Mouse (Mus musculus) lung, embryonic 14.5 days (tissue): ENCODE data around the gene Atrnl1. TPM values are rescaled to one million over a fixed set of nuclear protein-coding genes. Genes with fewer than 3 reads are reported as not detected.

ENCODE experiments used
- ATAC-seq: fragments of 200-750 bp; cut with Nextera tagmentation; 2 replicates; pipeline ENCODE4 v1.8.0; 2017; ENCODE audit warnings: mild to moderate bottlenecking, moderate TSS enrichment, moderate library complexity; ENCODE audit not compliant: insufficient read depth
- DNase-seq: peaks from one replicate; pipeline ENCODE4 v3.0.0-alpha.2; 2015
- H3K27ac ChIP-seq: fragments of 300-500 bp; sonication (generic); 2 replicates; pipeline ENCODE4 v1.5.1; 2014; ENCODE audit warnings: low read depth, mild to moderate bottlenecking, moderate library complexity
- H3K27me3 ChIP-seq: fragments of 300-500 bp; sonication (generic); 2 replicates; pipeline ENCODE4 v1.6.1; 2014; ENCODE audit warnings: low read length, control low read depth; ENCODE audit not compliant: insufficient read depth
- H3K36me3 ChIP-seq: fragments of 300-500 bp; sonication (generic); 2 replicates; pipeline ENCODE4 v1.6.1; 2014; ENCODE audit warnings: control low read depth; ENCODE audit not compliant: insufficient read depth
- H3K4me1 ChIP-seq: fragments of 300-500 bp; sonication (generic); 2 replicates; pipeline ENCODE4 v1.6.1; 2014; ENCODE audit warnings: antibody characterized with exemption, control low read depth; ENCODE audit not compliant: insufficient read depth
- H3K4me2 ChIP-seq: fragments of 300-500 bp; sonication (generic); 2 replicates; pipeline ENCODE4 v1.6.1; 2014; ENCODE audit warnings: mild to moderate bottlenecking
- H3K4me3 ChIP-seq: fragments of 300-500 bp; sonication (generic); 2 replicates; pipeline ENCODE4 v1.5.1; 2014; ENCODE audit warnings: low read depth, low read length
- H3K9ac ChIP-seq: fragments of 300-500 bp; sonication (generic); 2 replicates; pipeline ENCODE4 v1.6.1; 2014
- H3K9me3 ChIP-seq: fragments of 300-500 bp; sonication (generic); 2 replicates; pipeline ENCODE4 v1.6.1; 2016; ENCODE audit warnings: low read depth, low read length, control low read depth
- CTCF ChIP-seq: IDR thresholded peaks from 2 replicates; pipeline ENCODE4 v1.5.1; 2016; ENCODE audit warnings: antibody characterized with exemption, low read depth
- WGBS: fragments of 180-500 bp; shearing (Covaris S2); extraction: QIAGEN DNeasy Blood & Tissue Kit; methylation state at CpG from one replicate; pipeline ENCODE4 v1.1.7; 2014; 5-methylcytosine and 5-hydroxymethylcytosine counted together
- polyA plus RNA-seq: library from polyadenylated mRNA; unstranded; fragments of >200 nt; fragmentation: Nextera tagmentation; extraction: Ambion mirVana; gene quantifications from 2 replicates; pipeline ENCODE4 v1.2.1, GENCODE M21; 2014

Atrnl1 gene
- polyA plus RNA-seq, 1 experiment from 2014 or later, result 7.1 TPM

DNA sequence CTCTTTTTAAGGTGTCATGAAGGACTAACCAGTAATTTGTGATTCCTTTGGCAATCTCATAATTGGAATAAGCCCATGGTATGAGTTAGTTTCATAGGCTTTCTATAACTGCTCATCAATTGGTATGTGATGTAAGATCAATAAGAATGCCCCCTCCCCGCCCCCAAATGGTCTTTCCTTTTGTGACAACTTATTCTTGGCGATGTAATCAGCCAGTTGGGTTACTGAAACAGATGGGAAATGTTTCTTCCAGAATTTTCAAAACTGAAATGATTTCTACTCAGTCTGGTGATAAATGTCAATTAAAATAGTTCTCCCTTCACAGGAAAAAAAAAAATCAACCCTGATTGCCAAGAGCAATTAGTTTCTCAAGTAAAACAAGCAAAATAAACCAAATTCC lies 18.5 kb upstream of the Atrnl1 start:
- Histone ChIP-seq H3K4me1 (no peaks in the 10 kb centered on the region), H3K27me3 (no peaks in the 10 kb centered on the region), H3K27ac (no peak overlapping the region), H3K4me2 (no peak overlapping the region), H3K9me3 (no peaks in the 10 kb centered on the region), H3K4me3 (no peak overlapping the region), H3K9ac (no peak overlapping the region), H3K36me3 (no peaks in the 10 kb centered on the region)
- no peak for TF ChIP-seq CTCF
- peak; percentile 28 for DNase-seq
- ATAC-seq, result no peak
- WGBS, result 61% methylated on average over 2 of the region's 2 CpGs

DNA sequence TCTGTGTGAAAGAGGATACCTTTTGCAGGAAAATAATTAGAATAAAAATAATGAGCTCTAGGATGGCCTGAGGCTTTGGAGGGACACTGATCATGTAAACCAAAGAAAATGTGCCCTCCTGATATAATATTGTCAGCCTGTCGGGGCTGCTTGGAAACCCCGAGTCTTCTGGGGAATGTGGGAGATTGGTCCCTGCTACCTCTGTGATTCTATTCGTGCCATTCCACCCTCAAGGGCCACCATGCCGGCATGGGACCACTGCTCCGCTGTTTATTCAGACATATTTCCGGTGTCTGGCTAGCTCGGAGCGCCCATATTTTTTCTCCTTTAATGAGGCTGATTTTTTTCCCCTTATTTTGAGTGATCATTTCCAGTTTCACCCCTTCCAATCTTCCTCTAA lies 11.7 kb upstream of the Atrnl1 start:
- Histone ChIP-seq H3K9ac (no peak overlapping the region), H3K27me3 (no peaks in the 10 kb centered on the region), H3K4me3 (no peak overlapping the region), H3K4me1 (0 out of 2 replicates have a peak, but pooled peaks cover 5% of the 10 kb centered on the region), H3K4me2 (no peak overlapping the region), H3K36me3 (no peaks in the 10 kb centered on the region), H3K9me3 (no peaks in the 10 kb centered on the region), H3K27ac (no peak overlapping the region)
- DNase-seq (no peak), ATAC-seq (no peak)
- no peak for TF ChIP-seq CTCF
- 61% methylated on average over 8 of the region's 8 CpGs for WGBS

DNA sequence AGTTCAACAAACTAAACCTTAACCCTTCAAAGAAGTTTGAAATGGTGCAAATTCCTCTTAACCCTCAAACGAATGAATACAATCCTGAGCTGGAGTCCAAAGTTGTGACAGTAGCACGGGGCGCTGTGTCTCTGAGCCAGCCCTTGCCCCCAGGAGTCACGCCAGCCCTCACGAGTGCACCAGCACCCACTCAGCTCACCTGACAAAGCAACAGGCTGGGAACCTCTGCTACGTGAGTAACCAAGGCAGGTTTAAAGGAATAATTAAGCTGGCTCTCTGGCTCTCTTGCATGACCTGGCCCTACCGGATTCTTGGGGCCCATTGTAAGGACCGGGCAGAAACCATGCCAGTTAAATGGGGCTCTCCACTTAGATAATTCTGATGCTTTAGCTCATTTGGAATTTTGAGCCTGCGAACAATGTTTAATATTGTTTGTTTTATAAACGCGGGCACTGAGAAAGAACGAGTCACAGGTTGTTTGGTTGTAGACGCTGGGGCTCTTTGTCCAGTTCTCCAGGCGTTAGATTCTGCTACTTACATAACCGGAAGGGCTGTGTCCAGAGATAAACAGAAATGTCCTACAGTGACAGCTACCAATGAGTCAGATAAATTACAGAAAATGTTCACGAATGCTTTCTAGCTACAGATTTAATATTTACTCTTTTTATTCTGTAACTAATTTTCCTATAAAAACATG lies 10.5 kb upstream of the Atrnl1 start:
- Histone ChIP-seq H3K4me3 (no peak overlapping the region), H3K27me3 (no peaks in the 10 kb centered on the region), H3K9me3 (no peaks in the 10 kb centered on the region), H3K9ac (no peak overlapping the region), H3K4me2 (peak overlapping the region; percentile 29), H3K36me3 (no peaks in the 10 kb centered on the region), H3K27ac (no peak overlapping the region), H3K4me1 (0 out of 2 replicates have a peak, but pooled peaks cover 5% of the 10 kb centered on the region)
- ATAC-seq (no peak), DNase-seq (peak; percentile 59)
- WGBS, result 32% methylated on average over 16 of the region's 16 CpGs
- TF ChIP-seq CTCF, result no peak

DNA sequence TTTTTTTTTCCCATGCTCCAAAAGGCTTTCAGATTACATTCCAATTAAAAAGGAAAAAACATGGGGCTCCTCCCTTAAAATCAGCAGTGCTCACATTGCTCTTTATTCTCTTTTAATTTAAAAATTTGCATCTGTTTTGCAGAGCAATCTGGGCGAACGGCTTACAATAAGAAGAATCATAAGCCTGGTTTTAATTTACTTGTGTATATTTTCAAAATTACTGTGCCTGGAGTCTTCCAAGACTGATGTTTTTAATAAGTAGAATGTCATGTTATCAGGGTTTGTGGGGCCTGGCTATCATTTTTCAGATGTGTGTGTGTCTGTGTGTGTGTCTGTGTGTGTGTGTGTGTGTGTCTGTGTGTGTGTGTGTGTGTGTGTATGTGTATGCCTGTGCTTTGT lies 9.9 kb upstream of the Atrnl1 start:
- Histone ChIP-seq H3K36me3 (no peaks in the 10 kb centered on the region), H3K9ac (no peak overlapping the region), H3K4me1 (peaks cover 5% of the 10 kb centered on the region; the same call in 1 of the 2 replicates), H3K27ac (no peak overlapping the region), H3K4me2 (no peak overlapping the region), H3K9me3 (no peaks in the 10 kb centered on the region), H3K4me3 (no peak overlapping the region), H3K27me3 (no peaks in the 10 kb centered on the region)
- DNase-seq, result no peak
- no peak for ATAC-seq
- no peak for TF ChIP-seq CTCF
- WGBS, result 75% methylated on average over 2 of the region's 2 CpGs

DNA sequence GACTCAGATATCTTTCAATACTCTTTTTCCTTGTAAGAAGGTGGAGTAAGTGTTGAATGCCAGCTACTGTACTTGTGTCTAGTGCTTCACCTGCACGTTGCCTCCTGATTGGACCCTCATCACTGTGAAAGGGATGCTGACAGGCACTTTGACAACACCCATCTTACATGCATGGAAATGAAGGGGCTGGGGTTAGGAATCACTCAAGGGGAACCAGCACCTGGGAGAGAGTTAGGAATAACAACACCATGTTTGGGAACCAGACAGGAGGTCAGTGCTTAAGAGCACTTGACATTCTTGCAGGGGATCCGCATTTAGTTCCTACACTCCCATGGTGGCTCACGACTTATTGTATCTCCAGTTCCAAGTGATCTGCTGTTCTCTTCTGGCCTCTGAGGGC lies 7.2 kb upstream of the Atrnl1 start:
- no peaks in the 10 kb centered on the region for H3K27me3 ChIP-seq
- no peak overlapping the region for H3K27ac ChIP-seq
- H3K4me2 ChIP-seq, result no peak overlapping the region
- H3K9me3 ChIP-seq, result no peaks in the 10 kb centered on the region
- no peak for DNase-seq
- ATAC-seq, result no peak
- TF ChIP-seq CTCF, result no peak
- no peak overlapping the region for H3K4me3 ChIP-seq
- peaks cover 5% of the 10 kb centered on the region; the same call in 1 of the 2 replicates for H3K4me1 ChIP-seq
- H3K36me3 ChIP-seq, result no peaks in the 10 kb centered on the region
- H3K9ac ChIP-seq, result no peak overlapping the region
- WGBS, result 65% methylated on average over 3 of the region's 3 CpGs

DNA sequence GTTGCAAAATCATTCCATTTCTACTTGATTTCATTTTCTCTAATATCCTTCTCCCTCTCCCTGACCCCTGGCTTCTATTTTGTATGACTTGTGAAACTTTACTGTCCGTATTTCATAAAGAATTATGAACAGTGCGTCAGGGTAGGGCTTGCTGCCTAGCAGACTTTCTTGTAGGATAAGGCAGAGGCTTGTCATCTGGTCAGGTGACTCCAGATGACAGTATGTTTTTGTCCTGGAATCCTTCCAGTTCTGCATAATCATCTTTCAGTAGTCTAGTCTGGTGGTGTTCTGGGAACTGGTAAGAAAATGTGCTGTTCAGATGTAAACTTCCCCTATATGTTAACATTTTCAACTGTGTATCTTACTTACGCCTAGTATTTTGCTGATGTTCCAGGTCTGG lies 4.9 kb upstream of the Atrnl1 start:
- peak; percentile 62 for DNase-seq
- Histone ChIP-seq H3K4me2 (no peak overlapping the region), H3K27ac (peak overlapping the region; percentile 6; the same call in 1 of the 2 replicates)

DNA sequence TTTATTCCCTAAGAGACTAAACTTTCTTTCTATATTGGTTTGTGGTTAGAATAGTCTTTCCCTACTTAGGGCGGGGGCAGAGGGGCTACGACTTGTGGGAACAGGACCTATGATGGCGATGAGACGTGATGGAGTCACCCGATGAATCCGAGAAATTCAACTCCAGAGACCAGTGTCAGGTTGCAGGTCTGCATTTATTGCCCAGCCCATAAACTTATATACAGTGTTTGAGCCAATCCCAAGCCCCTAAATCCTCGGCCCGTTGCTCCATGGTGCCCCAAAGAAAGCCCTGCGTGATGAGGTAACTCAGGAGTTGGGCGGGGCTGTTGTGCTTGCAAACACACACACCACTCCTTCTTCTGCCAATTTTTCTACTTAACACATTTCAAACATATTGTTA lies 4.5 kb upstream of the Atrnl1 start:
- H3K9ac ChIP-seq, result no peak overlapping the region
- no peak for TF ChIP-seq CTCF
- no peaks in the 10 kb centered on the region; the same call in none of the 2 replicates for H3K4me1 ChIP-seq
- H3K27me3 ChIP-seq, result no peaks in the 10 kb centered on the region
- no peak for ATAC-seq
- 74% methylated on average over 10 of the region's 10 CpGs for WGBS
- no peak overlapping the region for H3K4me3 ChIP-seq
- H3K4me2 ChIP-seq, result no peak overlapping the region
- H3K27ac ChIP-seq, result peak overlapping the region; percentile 6; the same call in 1 of the 2 replicates
- no peaks in the 10 kb centered on the region for H3K9me3 ChIP-seq
- H3K36me3 ChIP-seq, result no peaks in the 10 kb centered on the region
- DNase-seq, result no peak

More for the DNA sequence above, 4.9 kb upstream of the Atrnl1 start:
- H3K27me3 ChIP-seq, result no peaks in the 10 kb centered on the region
- no peak overlapping the region for H3K4me3 ChIP-seq
- H3K9me3 ChIP-seq, result no peaks in the 10 kb centered on the region
- no peaks in the 10 kb centered on the region; the same call in none of the 2 replicates for H3K4me1 ChIP-seq
- H3K9ac ChIP-seq, result no peak overlapping the region
- no peak for ATAC-seq
- H3K36me3 ChIP-seq, result no peaks in the 10 kb centered on the region
- no peak for TF ChIP-seq CTCF
- 52% methylated on average over 3 of the region's 3 CpGs for whole genome bisulfite sequencing
